Comparison of ENCODE assay signal across 9 mouse cellular contexts in the genomic region with DNA sequence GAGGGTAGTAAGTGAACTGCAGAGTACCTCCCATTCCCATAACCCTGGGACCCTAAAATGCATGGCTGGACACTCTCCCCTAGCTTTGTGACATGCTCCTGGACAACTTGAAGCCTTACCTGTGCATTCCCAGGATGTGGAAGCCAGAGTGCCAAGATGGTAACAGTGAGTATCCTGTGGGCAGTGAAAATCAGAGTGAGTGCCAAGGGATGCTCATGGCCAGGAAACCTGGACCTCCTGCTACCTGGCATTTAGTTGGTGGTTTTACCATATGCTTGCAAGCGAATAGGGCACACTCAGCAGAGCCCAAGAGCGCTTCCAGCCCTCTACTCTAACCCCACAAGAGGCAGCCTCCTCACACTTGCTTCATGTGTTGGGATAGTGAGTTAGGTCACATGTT.
"Had no signal": no experiment of that assay in that cellular context is flagged by ENCODE, and none has a peak within 500 bp of the region (broad histone marks: within the 10 kb centered on the region; RNA-seq: fewer than 3 reads in every experiment).

No protein-coding gene starts in this region.

- DNase-seq: kidney, postnatal 36 days; layer of hippocampus, adult 9-11 months; lung, embryonic 14.5 days; lung, postnatal 10 days; retina, postnatal 1 day; right cerebral cortex, postnatal 4 days; spleen, adult 18-20 months; thymus, adult 18-20 months; thymus, postnatal 14 days had no signal
